Mouse (Mus musculus) midbrain, embryonic 14.5 days (tissue): ENCODE results near the gene Ndufs2. TPM values are rescaled to one million over a fixed set of nuclear protein-coding genes. Genes with fewer than 3 reads are reported as not detected.
A peak's percentile ranks its signal among the peaks of the same experiment; 100 is the strongest.

Source experiments
- ATAC-seq: fragments of 200-750 bp; cut with Nextera tagmentation; 2 replicates; pipeline ENCODE4 v1.8.0; 2017; ENCODE audit warnings: moderate number of reproducible peaks, moderate library complexity; ENCODE audit not compliant: low FRiP score, low TSS enrichment
- DNase-seq: peaks from one replicate; pipeline ENCODE4 v3.0.0-alpha.2; 2015
- H3K27ac ChIP-seq: fragments of 300-500 bp; sonication (generic); replicated peaks from 2 replicates; pipeline ENCODE4 v1.5.1; 2014; ENCODE audit warnings: mild to moderate bottlenecking, low read depth, low read length, moderate library complexity
- H3K27me3 ChIP-seq: fragments of 300-500 bp; sonication (generic); 2 replicates; pipeline ENCODE4 v1.6.1; 2014; ENCODE audit warnings: low read length, control low read depth, mixed read lengths; ENCODE audit not compliant: control insufficient read depth, insufficient read depth
- H3K36me3 ChIP-seq: fragments of 300-500 bp; sonication (generic); 2 replicates; pipeline ENCODE4 v1.6.1; 2014; ENCODE audit warnings: low read length, control low read depth; ENCODE audit not compliant: control insufficient read depth, insufficient read depth
- H3K4me1 ChIP-seq: fragments of 300-500 bp; sonication (generic); 2 replicates; pipeline ENCODE4 v1.6.1; 2014; ENCODE audit warnings: mild to moderate bottlenecking, antibody characterized with exemption, low read length, control low read depth; ENCODE audit not compliant: control insufficient read depth, insufficient read depth
- H3K4me2 ChIP-seq: fragments of 300-500 bp; sonication (generic); 2 replicates; pipeline ENCODE4 v1.6.1; 2014; ENCODE audit warnings: mild to moderate bottlenecking, low read length, moderate library complexity
- H3K4me3 ChIP-seq: fragments of 300-500 bp; sonication (generic); replicated peaks from 2 replicates; pipeline ENCODE4 v1.5.1; 2014; ENCODE audit warnings: low read depth, low read length
- H3K9ac ChIP-seq: fragments of 300-500 bp; sonication (generic); replicated peaks from 2 replicates; pipeline ENCODE4 v1.6.1; 2014; ENCODE audit warnings: mild to moderate bottlenecking, low read length, moderate library complexity
- H3K9me3 ChIP-seq: fragments of 300-500 bp; sonication (generic); 2 replicates; pipeline ENCODE4 v1.6.1; 2016; ENCODE audit warnings: low read length, control low read depth, mixed read lengths; ENCODE audit not compliant: control insufficient read depth
- WGBS: fragments of 180-500 bp; shearing (Covaris S2); extraction: QIAGEN DNeasy Blood & Tissue Kit; methylation state at CpG from one replicate; pipeline ENCODE4 v1.1.7; 2014; 5-methylcytosine and 5-hydroxymethylcytosine counted together
- polyA plus RNA-seq: library from polyadenylated mRNA; unstranded; fragments of >200 nt; fragmentation: Nextera tagmentation; extraction: Ambion mirVana; gene quantifications from 2 replicates; pipeline ENCODE4 v1.2.1, GENCODE M21; 2014

Ndufs2 gene
- 185 and 220 TPM in 2 replicates for polyA plus RNA-seq

DNA sequence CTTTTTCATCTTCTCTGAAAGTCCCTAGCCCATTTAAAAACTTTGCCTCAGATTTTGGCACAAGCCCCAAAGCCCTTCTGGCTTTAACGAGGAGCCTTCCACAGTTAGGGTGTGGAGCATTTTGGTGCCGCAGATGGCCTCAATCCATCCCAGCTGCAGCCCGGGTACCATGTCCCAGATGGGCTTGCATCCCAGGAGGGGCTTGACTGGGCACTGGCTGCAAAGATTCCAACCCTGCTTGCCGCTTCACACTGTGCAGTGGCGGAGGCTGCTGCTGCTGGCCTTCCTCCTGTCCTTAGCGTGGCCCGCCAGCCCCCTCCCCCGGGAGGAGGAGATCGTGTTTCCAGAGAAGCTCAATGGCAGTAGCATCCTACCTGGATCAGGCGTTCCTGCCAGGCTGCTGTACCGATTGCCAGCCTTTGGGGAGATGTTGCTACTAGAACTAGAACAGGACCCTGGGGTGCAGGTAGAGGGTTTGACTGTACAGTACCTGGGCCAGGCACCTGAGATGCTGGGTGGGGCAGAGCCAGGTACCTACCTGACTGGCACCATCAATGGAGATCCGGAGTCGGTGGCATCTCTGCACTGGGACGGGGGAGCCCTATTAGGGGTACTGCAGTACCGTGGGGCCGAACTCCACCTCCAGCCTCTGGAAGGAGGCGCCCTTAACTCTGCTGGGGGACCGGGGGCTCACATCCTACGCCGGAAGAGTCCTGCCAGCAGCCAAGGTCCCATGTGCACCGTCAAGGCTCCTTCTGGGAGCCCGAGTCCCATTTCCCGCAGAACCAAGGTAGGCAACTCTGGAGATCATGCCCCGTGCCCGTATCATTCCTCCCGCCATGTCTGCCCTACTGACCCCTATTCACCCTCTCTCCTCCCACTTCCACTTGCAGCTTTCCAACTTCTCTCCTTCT is at the start of gene Ndufs2:
TSS of gene Ndufs2 (minus strand) at position 709 of the 914 bp plus-strand sequence.
- ATAC-seq = no peak
- no peaks in the 10 kb centered on the region for H3K9me3 ChIP-seq
- no peaks in the 10 kb centered on the region for H3K36me3 ChIP-seq
- H3K9ac ChIP-seq = peak within 1 kb of the TSS; percentile 39
- 9% methylated on average over 26 of the region's 26 CpGs for WGBS
- H3K27ac ChIP-seq = peak within 1 kb of the TSS; percentile 6; the same call in 1 of the 2 replicates
- H3K4me2 ChIP-seq = peak within 1 kb of the TSS; percentile 55
- no peaks in the 10 kb centered on the region for H3K27me3 ChIP-seq
- peak within 1 kb of the TSS; percentile 25 for H3K4me3 ChIP-seq
- DNase-seq = peak; percentile 46
- H3K4me1 ChIP-seq = peaks cover 30% of the 10 kb centered on the region

DNA sequence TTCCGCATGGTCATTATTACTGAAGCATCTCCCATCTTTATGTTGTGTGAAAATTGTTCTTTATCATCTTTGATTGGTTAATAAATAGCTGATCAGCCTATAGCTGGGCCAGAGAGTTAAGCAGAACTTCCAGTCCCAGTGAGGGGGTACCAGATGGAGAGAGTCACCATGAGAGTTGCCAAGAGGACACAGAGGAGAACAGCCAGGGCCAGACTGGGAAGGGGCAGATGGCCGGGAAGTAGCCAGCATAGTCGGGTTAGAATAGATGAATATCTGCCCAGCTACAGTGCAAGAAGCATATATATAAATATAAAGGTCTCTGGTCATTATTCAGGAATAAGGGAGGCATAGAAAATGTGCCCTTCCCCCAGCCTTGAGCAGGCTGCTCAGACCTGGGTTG is 47.0 kb upstream of the Ndufs2 start:
- 79% methylated on average over 3 of the region's 3 CpGs for WGBS
- Histone ChIP-seq H3K4me2 (no peak overlapping the region), H3K27me3 (0 out of 2 replicates have a peak, but pooled peaks cover 9% of the 10 kb centered on the region), H3K4me3 (no peak overlapping the region), H3K27ac (no peak overlapping the region), H3K9ac (no peak overlapping the region), H3K4me1 (peaks cover 7% of the 10 kb centered on the region), H3K36me3 (no peaks in the 10 kb centered on the region), H3K9me3 (no peaks in the 10 kb centered on the region)
- no peak for DNase-seq
- ATAC-seq = no peak

DNA sequence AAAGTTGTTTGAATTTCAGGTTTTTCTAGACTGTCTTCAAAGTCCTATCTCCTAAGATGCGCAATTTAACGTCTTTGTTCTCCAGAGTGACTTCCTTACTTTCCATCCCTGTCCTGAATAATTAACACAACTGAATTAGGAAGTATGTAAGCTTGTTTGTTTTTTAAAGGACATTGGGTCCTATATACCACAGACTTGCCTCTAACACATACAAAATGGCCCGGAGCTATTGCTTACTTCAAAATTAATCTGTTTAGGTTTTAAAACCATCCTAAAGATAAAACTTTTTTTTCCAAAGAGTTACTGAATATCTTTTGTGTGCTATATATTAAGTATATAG is 43.8 kb upstream of the Ndufs2 start:
- H3K9me3 ChIP-seq = no peaks in the 10 kb centered on the region
- WGBS = 20% methylated on average over 3 of the region's 3 CpGs
- H3K4me2 ChIP-seq = peak overlapping the region; percentile 74
- 0 out of 2 replicates have a peak, but pooled peaks cover 9% of the 10 kb centered on the region for H3K27me3 ChIP-seq
- H3K36me3 ChIP-seq = 0 out of 2 replicates have a peak, but pooled peaks cover 1% of the 10 kb centered on the region
- H3K4me1 ChIP-seq = peaks cover 9% of the 10 kb centered on the region
- peak overlapping the region; percentile 90 for H3K27ac ChIP-seq
- DNase-seq (no peak), ATAC-seq (peak; percentile 16; the same call in 1 of the 2 replicates)
- peak overlapping the region; percentile 76 for H3K4me3 ChIP-seq
- H3K9ac ChIP-seq = peak overlapping the region; percentile 81

DNA sequence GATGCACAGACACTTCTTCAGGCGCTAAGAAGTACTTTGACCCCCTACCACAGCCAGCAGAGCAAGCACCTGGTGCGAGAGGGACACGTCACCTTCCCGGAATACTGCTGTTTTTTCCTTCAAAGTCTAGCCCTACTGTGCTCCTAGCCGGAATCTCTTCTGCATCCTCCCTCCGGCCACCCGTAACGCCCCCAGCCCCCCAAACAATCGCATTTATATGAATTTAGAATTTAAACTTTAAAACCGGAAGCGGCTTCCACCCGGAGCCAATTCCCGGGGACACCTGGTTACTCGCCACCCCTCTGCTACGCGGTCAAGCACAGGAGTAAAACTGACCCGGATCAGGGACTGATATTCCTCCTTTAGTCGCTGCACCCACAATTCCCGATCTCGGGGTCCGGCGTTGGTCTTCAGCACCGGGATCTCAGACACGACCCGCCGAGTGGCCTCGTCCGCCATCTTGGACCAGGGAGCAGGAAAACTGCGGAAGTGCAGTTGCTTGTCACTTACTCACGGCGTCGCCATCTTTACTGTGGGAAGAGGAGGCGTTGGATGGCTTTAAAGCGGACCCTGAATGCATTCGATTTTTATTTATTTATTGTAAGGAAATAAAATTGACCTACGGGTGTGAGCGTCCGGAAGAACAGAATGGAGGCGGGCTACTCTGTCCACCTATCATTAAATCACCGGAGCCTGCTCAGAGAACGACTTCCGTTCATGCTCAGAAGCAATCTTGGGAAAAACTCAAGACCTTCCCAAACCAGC is 43.3 kb upstream of the Ndufs2 start, which contains the start of gene Ufc1:
TSS of gene Ufc1 (minus strand) at position 727 of the 765 bp plus-strand sequence.
- peak within 1 kb of the TSS; percentile 74 for H3K4me2 ChIP-seq
- peaks cover 6% of the 10 kb centered on the region; the same call in 1 of the 2 replicates for H3K36me3 ChIP-seq
- ATAC-seq = peak; percentile 86
- WGBS = under 1% methylated on average over 42 of the region's 42 CpGs
- H3K4me3 ChIP-seq = peak within 1 kb of the TSS; percentile 76
- no peaks in the 10 kb centered on the region for H3K9me3 ChIP-seq
- H3K4me1 ChIP-seq = peaks cover 9% of the 10 kb centered on the region
- DNase-seq = peak; percentile 92
- 0 out of 2 replicates have a peak, but pooled peaks cover 9% of the 10 kb centered on the region for H3K27me3 ChIP-seq
- peak within 1 kb of the TSS; percentile 90 for H3K27ac ChIP-seq
- peak within 1 kb of the TSS; percentile 81 for H3K9ac ChIP-seq

DNA sequence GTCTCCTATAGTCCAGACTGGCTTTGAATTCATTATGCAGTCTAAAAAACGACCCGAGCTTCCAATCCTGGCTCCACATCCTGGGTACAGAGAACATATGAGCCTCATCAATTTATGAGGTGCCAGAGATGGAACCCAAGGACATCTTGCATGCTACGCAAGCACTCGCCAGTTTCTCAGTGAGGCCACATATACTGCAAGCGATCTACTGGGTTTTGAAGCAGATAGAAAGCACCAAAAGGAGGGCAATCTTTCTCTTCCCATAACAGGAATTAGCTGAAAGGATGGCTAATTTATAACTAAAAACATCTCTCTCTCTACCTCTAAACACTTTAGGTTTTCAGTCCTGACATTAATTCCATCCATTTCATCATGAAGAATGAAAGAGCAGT is 42.7 kb upstream of the Ndufs2 start:
- H3K36me3 ChIP-seq = peaks cover 12% of the 10 kb centered on the region
- 39% methylated on average over 5 of the region's 5 CpGs for WGBS
- peak overlapping the region; percentile 81 for H3K9ac ChIP-seq
- no peak for DNase-seq
- no peaks in the 10 kb centered on the region for H3K9me3 ChIP-seq
- H3K4me1 ChIP-seq = peaks cover 9% of the 10 kb centered on the region
- no peak for ATAC-seq
- peak overlapping the region; percentile 90 for H3K27ac ChIP-seq
- H3K27me3 ChIP-seq = 0 out of 2 replicates have a peak, but pooled peaks cover 9% of the 10 kb centered on the region
- H3K4me2 ChIP-seq = peak overlapping the region; percentile 74
- H3K4me3 ChIP-seq = peak overlapping the region; percentile 76

DNA sequence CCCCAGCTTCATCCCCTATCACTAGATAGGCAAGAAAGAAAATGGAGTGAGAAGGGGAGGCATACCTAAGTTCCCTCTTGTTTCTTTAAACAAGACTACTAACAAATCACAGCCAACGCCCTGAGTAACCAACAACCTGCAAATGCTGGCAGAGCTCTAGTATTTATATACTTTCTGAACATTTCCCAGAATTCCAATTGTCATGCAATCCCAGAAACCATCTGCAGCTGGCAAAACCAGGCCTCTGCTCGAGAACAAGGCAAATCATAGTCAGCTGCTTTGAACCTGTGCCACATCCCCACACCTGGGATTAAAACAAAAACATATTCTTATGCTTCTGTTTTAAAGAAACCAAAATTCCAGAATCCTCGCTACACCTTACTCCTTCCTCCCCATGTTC is 42.2 kb upstream of the Ndufs2 start:
- peaks cover 9% of the 10 kb centered on the region for H3K4me1 ChIP-seq
- WGBS = 88% methylated on average over 3 of the region's 3 CpGs
- peak overlapping the region; percentile 74 for H3K4me2 ChIP-seq
- no peak overlapping the region for H3K27ac ChIP-seq
- H3K4me3 ChIP-seq = peak overlapping the region; percentile 76
- H3K36me3 ChIP-seq = peaks cover 17% of the 10 kb centered on the region
- no peaks in the 10 kb centered on the region for H3K9me3 ChIP-seq
- H3K9ac ChIP-seq = no peak overlapping the region
- DNase-seq = no peak
- no peak for ATAC-seq
- 0 out of 2 replicates have a peak, but pooled peaks cover 9% of the 10 kb centered on the region for H3K27me3 ChIP-seq

DNA sequence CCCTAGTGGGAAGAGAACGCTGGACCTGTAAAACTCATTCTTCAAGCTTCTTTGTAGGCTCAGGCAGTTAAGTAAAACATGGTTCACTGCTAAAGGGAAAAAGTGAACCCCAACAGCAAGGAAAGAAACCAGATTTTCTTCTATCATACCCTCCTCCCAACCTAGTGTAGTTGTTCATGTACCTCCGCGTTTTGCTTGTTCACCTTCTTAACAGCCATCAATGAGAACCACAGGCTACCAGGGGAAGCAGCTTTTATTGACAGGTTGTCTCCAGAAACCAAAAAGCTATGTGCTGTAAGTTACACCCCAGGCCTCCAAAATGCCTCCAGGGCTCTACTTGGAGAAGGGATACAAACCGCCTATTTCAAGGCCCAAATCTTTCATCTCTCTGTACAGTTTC is 37.1 kb upstream of the Ndufs2 start:
- Histone ChIP-seq H3K9me3 (no peaks in the 10 kb centered on the region), H3K4me1 (peaks cover 11% of the 10 kb centered on the region), H3K4me3 (peak overlapping the region; percentile 92), H3K27ac (peak overlapping the region; percentile 98; the same call in 1 of the 2 replicates), H3K36me3 (peaks cover 45% of the 10 kb centered on the region), H3K27me3 (no peaks in the 10 kb centered on the region), H3K9ac (0 out of 2 replicates have a peak overlapping the region, but pooled peaks have one; percentile 99), H3K4me2 (peak overlapping the region; percentile 65)
- ATAC-seq (no peak), DNase-seq (no peak)
- 67% methylated on average over 4 of the region's 4 CpGs for WGBS
